Mouse (Mus musculus) testis, adult 2 months (tissue): ENCODE measurements at regions not wholly inside any gene's neighbourhood (a gene's known extent, or its start where the extent isn't known, plus 50 kb on each side); places are given as distances from the start of the nearest gene placed in this dataset.

Experiments
- CTCF ChIP-seq: fragments of 200-500 bp; IDR thresholded peaks from 2 replicates; pipeline ENCODE4 v1.5.1; 2012; ENCODE audit warnings: low read depth, mild to moderate bottlenecking, inconsistent platforms, low read length, moderate library complexity; ENCODE audit not compliant: control insufficient read depth, insufficient read depth, insufficient replicate concordance
- POLR2A ChIP-seq: fragments of 200-500 bp; IDR thresholded peaks from 2 replicates; pipeline ENCODE4 v1.6.1; 2012; ENCODE audit warnings: low read depth, mild to moderate bottlenecking, inconsistent platforms, low read length, moderate library complexity; ENCODE audit not compliant: control insufficient read depth

DNA sequence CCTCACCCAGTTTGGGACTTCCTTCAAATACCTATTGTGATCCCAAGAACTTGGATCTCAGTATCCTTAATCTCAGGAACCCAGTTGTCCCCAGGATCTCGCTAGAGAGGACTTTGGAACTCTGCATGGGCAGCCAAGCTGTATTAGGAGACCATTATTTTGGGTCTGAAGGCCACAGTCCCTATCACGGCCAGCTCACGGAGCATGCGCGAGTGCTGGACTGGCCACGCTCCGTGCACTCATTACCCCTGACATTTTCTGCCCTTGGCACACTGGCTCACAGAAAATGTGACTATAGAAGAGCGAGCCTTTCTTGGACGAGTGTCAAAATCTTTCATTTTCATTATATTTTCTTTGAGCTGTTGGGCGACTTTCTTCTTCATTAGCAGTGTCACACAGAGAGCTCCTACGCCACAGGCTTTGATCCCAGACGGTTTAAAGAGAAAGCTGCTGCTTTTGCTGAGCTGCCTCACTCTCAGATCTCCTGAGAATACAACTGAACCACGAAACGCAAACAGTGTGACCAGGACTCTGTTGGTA, 79.4 kb upstream of the Slc25a36 start:
- TF ChIP-seq CTCF (no peak), POLR2A (no peak)
